Mouse (Mus musculus): ENCODE measurements around the gene Etnk1.
"Not testable (repeated sequence)": the region's sequence is repeated elsewhere in the genome, so short reads cannot be mapped to it uniquely, and the experiment has no call there.

Gene Etnk1

GRCm38 (mm10) chr6:143171781-143172465 is 4.9 kb downstream of the Etnk1 start:
- DNase-seq = no peak

- not testable (repeated sequence) for DNase-seq
Measured at GRCm38 (mm10) chr6:143172683-143173082, 5.7 kb downstream of the Etnk1 start.

GRCm38 (mm10) chr6:143174226-143174625 is 7.2 kb downstream of the Etnk1 start:
- no peak for DNase-seq

- DNase-seq = peak; percentile 41 to 48
Measured at GRCm38 (mm10) chr6:143174906-143175656, 8.1 kb downstream of the Etnk1 start.

- no peak for DNase-seq
Measured at GRCm38 (mm10) chr6:143176076-143176475, 9.1 kb downstream of the Etnk1 start.

GRCm38 (mm10) chr6:143176591-143176990 is 9.6 kb downstream of the Etnk1 start:
- DNase-seq = no peak

- no peak for DNase-seq
Measured at GRCm38 (mm10) chr6:143179181-143179580, 12.2 kb downstream of the Etnk1 start.

- no peak for DNase-seq
Measured at GRCm38 (mm10) chr6:143179733-143180132, 12.7 kb downstream of the Etnk1 start.

GRCm38 (mm10) chr6:143180511-143180910 is 13.5 kb downstream of the Etnk1 start:
- DNase-seq = no peak

GRCm38 (mm10) chr6:143184099-143184498 is 17.1 kb downstream of the Etnk1 start:
- DNase-seq = no peak

- peak; percentile 25 to 39 for DNase-seq
Measured at GRCm38 (mm10) chr6:143184745-143185144, 17.7 kb downstream of the Etnk1 start.

GRCm38 (mm10) chr6:143190838-143191476 is 23.9 kb downstream of the Etnk1 start:
- DNase-seq = no peak

GRCm38 (mm10) chr6:143191477-143192098 is 24.6 kb downstream of the Etnk1 start:
- DNase-seq = no peak

GRCm38 (mm10) chr6:143192709-143193108 is 25.7 kb downstream of the Etnk1 start:
- no peak for DNase-seq

- no peak for DNase-seq
Measured at GRCm38 (mm10) chr6:143193166-143193565, 26.1 kb downstream of the Etnk1 start.

GRCm38 (mm10) chr6:143193641-143194040 is 26.6 kb downstream of the Etnk1 start:
- DNase-seq = no peak

- no peak for DNase-seq
Measured at GRCm38 (mm10) chr6:143197053-143197452, 30.0 kb downstream of the Etnk1 start.

GRCm38 (mm10) chr6:143198421-143198820 is 31.4 kb downstream of the Etnk1 start:
- DNase-seq = no peak

GRCm38 (mm10) chr6:143203097-143203496 is 36.1 kb downstream of the Etnk1 start:
- no peak for DNase-seq

- DNase-seq = no peak
Measured at GRCm38 (mm10) chr6:143208880-143209279, 41.9 kb downstream of the Etnk1 start.

GRCm38 (mm10) chr6:143212766-143213165 is 45.7 kb downstream of the Etnk1 start:
- DNase-seq = no peak

GRCm38 (mm10) chr6:143213461-143213860 is 46.4 kb downstream of the Etnk1 start:
- DNase-seq = no peak

GRCm38 (mm10) chr6:143216221-143216620 is 49.2 kb downstream of the Etnk1 start:
- no peak for DNase-seq
